Mouse (Mus musculus): ENCODE results near the gene Gm11111.

DNA sequence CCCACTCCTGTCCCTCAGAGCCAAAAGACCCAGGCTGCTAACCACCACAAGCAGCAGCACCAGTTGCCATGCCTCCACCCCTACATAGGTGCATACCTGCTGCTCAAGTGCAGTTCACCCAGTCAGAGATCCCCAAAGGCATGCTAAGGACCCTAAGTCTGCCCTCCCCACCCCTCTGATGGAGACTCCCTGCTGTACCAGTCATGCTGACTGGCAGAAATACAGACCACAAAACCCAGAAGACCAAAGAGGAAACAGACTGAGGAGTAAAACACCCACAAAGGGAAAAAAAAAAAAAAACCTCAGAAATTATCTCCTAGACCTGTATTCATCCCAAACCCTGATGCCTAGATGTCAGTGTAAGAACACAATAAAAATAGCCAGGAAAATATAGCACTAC, 33.4 kb downstream of the Gm11111 start:
- TF ChIP-seq CTCF (conservative IDR thresholded peaks at IDR 0.05; ENCODE audit: low read length): no peak
- no peak for TF ChIP-seq NANOG (IDR thresholded peaks at IDR 0.05; ENCODE audit: borderline replicate concordance, low read length)
